Mouse (Mus musculus) cerebellum, adult 18-20 months (tissue): ENCODE measurements at regions not wholly inside any gene's neighbourhood (a gene's known extent, or its start where the extent isn't known, plus 50 kb on each side); places are given as distances from the start of the nearest gene placed in this dataset.

Experiments
- DNase-seq, 2 experiments: peaks; one replicate each; pipeline ENCODE4 v3.0.0; 2021

GRCm38 (mm10) chr12:25283808-25284207 is 186.9 kb upstream of the Id2 start:
- no peak for DNase-seq

DNA sequence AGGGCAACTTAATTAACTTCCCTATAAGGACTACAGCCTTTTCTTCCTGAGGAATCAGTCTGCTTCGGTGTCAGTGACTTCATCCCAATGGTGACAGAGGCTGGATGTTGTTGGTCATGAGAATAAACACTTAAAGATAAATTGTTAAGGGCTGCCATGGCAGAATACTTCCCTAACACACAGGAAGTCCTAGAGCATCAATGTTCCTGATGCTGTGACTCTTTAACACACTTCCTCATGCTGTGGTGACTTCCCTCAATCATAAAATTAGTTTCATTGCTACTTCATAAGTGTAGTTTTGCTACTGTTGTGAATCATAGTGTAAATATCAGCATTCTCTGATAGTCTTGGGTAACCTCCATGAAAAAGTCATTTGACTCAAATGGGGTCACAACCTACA is 184.5 kb upstream of the Id2 start:
- no peak for DNase-seq

- no peak for DNase-seq
Observed at GRCm38 (mm10) chr12:25273631-25274305, 176.8 kb upstream of the Id2 start.

- no peak for DNase-seq
Observed at GRCm38 (mm10) chr12:25272752-25273125, 175.8 kb upstream of the Id2 start.

DNA sequence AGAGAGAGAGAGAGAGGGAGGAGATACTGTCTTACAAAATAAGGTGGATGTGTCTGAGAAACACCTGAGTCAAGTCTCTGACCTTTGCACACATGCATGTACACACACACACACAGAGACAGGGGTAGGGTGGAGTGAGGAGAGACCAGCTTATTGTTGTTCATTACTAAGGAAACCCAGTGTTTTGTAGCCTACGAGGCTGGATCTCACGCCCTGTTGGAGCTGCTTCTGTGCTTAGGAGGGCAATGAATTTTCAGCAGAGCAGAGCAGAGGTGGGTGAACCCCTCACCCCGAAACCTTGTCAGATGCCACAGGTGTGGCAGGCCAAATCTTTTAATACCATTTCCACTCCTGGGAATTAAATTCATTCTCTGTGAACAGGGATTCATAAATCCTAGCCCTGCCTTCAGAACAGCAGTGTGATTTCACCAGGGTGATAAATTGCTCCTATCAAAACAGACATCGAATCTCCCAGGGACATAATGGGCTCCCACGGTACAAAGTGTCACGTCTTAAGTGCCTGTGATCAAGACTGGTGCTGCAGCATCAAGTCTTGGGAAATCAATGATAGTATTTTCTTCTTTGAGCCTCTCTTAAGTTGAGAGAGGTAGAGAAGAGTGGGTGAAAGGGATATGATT is 175.3 kb upstream of the Id2 start:
- DNase-seq: no peak

GRCm38 (mm10) chr12:25269878-25270277 is 172.9 kb upstream of the Id2 start:
- DNase-seq: no peak

DNA sequence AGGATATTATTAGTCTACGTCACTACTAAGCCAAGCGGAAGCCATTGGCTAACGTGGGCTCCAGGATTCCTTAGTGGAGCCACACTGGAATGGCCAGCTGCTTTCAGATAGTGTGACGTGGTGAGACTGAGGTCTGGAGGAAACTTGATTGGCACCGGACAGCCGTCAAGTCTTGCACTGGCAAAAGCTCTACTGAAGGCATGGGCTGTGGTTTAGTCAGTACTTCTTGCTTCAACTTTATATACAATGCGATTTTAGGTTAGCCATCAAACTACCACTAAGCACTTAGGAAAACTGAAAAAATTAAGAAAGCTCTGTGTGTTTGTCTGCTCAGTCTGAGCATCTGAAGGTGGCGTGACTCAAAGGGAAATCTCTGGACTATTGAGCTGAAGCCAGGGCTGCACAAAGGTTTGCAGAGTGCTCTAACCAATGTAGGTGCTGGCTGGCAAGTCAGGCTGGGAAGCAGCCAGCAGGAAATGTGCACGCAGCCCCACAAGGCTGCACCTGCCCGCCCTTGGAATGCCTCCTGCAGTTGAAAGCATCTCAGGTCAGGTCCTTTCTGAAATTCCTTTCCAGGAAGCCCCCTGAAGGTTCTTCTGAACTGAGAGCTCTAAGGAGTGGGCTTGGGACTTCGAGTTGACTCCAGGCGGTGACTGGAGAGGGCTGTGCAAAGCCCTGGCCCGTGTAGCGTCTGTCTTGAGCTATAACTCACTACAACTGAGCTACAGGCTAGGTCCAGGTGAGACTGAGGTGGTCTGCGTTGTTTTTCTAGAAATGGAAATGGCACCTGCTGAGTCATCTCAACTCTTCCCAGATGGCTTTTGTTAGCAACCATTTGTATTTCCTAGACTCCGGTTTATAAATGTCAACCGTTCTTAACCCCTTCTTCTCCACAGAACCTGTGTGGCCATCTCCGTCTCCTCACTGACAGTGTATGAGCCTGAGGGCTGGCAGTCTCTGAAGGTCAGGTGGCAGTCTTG is 172.2 kb upstream of the Id2 start:
- DNase-seq: no peak

DNA sequence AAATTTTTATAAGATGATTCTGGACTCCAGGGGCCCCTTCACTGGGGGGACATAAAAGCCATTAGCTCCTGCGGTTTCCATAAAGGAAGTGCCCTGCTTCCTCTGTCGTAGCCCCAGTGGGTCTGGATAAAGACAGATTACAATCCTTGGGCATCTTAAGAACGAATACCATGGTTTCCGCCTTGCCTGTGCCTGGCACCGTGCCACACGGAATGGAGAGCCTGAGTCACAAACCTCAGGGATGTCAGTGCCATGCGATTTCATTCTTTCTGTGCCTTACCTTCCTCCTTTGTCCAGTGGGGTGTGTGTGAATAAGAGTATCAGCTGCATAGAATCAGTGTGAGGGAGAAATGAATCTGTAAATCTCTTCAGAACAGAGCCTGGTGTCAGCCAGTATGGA is 171.4 kb upstream of the Id2 start:
- no peak for DNase-seq

DNA sequence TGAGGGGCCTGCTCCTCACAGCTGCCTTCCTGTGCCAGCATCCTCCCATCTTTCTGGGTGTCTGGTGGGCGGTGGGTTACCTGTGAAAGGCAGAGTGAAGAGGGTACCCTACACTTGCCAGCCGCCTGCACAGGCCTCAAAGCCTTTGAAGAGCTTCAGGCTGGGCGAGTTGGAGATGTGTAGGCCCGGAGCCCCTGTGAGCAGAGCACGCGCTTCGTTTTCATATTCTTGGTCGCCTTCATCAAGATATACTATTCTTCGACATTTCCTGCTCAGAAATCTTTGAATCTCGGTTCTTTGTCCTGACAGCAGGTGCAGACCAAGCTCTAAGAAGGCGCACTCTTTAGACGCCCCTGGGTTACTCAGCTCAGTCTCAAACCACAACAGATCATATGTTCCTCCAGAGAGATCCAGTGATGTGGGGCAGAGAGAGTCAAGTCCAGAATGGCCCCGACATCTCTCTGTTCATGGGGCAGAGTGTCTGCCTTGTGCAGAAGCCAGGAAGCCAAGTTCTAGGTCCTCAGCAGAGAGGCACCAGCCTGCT is 170.7 kb upstream of the Id2 start:
- no peak for DNase-seq

- DNase-seq: no peak
Observed at GRCm38 (mm10) chr12:25266701-25267571, 170.0 kb upstream of the Id2 start.

GRCm38 (mm10) chr12:25265560-25266525 is 168.9 kb upstream of the Id2 start:
- no peak for DNase-seq

- DNase-seq: no peak
Observed at GRCm38 (mm10) chr12:25265066-25265465, 168.1 kb upstream of the Id2 start.

DNA sequence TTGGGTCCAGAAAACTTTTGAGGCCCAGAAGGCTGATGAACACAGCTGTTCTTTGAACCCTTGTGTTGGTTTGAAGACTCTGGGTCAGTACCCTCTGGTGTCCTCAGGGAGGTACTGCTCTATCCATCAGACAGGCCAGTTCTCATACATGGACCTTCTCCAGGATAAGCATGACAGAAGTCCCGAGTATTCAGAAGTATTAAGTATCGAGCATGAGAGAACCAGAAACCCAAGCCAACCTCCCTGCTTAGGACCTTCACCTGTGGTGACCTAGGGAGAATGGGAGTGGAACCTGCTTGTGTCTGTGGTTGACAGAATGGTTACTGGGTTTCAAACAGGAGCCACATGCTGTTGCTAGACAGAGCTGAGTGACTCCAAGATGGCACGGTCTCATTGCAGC is 167.5 kb upstream of the Id2 start:
- DNase-seq: no peak

GRCm38 (mm10) chr12:25262461-25262860 is 165.5 kb upstream of the Id2 start:
- DNase-seq: no peak

DNA sequence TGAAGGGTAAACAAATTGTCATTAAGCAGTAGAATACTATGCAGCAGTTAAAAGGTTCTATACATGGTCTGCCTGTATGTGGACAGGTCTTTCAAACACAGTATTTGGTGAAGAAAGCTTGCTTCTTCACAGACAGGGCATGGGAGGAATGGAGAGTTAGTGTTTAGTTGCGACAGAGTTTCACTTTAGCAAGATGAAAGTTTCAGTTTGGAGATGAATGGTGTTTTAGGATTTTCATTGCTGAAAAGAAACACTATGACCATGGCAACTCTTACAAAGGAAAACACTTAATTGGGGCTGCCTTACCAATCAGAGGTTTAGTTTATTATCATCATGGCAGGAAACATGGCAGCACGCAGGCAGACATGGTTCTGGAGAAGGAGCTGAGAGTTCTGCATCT is 162.2 kb upstream of the Id2 start:
- no peak for DNase-seq

GRCm38 (mm10) chr12:25256268-25256667 is 159.3 kb upstream of the Id2 start:
- DNase-seq: no peak

GRCm38 (mm10) chr12:25254716-25255115 is 157.8 kb upstream of the Id2 start:
- DNase-seq: no peak

GRCm38 (mm10) chr12:25252776-25253510 is 156.0 kb upstream of the Id2 start:
- DNase-seq: no peak

GRCm38 (mm10) chr12:25251411-25252171 is 154.7 kb upstream of the Id2 start:
- no peak for DNase-seq

- DNase-seq: no peak
Observed at GRCm38 (mm10) chr12:25250881-25251280, 153.9 kb upstream of the Id2 start.
